Mouse (Mus musculus) liver, adult 2 months (tissue): ENCODE results near the gene Fam166a.

Source experiments
- CTCF ChIP-seq: fragments of 200-500 bp; IDR thresholded peaks from 2 replicates; pipeline ENCODE4 v1.5.1; 2011; ENCODE audit warnings: low read depth, low read length, control low read depth
- POLR2A ChIP-seq: fragments of 200-500 bp; IDR thresholded peaks from 2 replicates; pipeline ENCODE4 v1.6.1; 2011; ENCODE audit warnings: low read length, control low read depth; ENCODE audit not compliant: insufficient read depth; ENCODE audit errors: extremely low read depth

DNA sequence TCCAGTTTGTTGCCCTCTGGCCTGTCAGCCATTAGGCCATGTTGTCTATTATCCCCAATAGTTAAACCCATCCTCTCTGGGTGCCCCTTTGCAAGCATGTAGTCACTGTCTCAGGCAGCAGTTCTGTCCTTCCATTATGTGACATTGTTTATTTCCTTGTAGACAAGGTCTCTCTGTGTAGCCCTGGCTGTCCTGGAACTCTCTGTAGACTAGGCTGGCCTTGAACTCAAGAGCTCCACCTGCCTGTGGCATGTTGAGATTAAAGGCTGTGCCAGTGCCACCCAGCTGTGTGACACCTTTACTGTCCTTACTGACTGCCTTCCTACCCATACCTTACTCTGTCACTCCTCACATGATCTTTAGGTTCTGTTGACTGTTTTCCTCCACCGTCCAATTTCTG lies 33.8 kb downstream of the Fam166a start:
- TF ChIP-seq POLR2A (no peak), CTCF (peak; percentile 36; the same call in 1 of the 2 replicates)
